Mouse (Mus musculus) retina, postnatal 1 day (tissue): ENCODE results near the gene Lmx1b.

Experiments used
- DNase-seq: peaks from one replicate; pipeline ENCODE4 v3.0.0-alpha.2; 2012

Lmx1b gene

GRCm38 (mm10) chr2:33643721-33644713, 3.7 kb upstream of the Lmx1b start:
- no peak for DNase-seq

- DNase-seq: peak; percentile 79
Observed at GRCm38 (mm10) chr2:33642650-33643458, 2.5 kb upstream of the Lmx1b start.

GRCm38 (mm10) chr2:33641859-33642571, 1.7 kb upstream of the Lmx1b start:
- DNase-seq: no peak

- peak; percentile 78 for DNase-seq
Observed at GRCm38 (mm10) chr2:33640978-33641858, 907 bp upstream of the Lmx1b start.

GRCm38 (mm10) chr2:33639301-33640170, 775 bp downstream of the Lmx1b start:
- peak; percentile 58 for DNase-seq

GRCm38 (mm10) chr2:33638141-33638733, 2.1 kb downstream of the Lmx1b start:
- DNase-seq: no peak

GRCm38 (mm10) chr2:33637288-33637687, 3.0 kb downstream of the Lmx1b start:
- DNase-seq: no peak

- DNase-seq: no peak
Observed at GRCm38 (mm10) chr2:33636628-33637188, 3.6 kb downstream of the Lmx1b start.

GRCm38 (mm10) chr2:33636117-33636521, 4.2 kb downstream of the Lmx1b start:
- DNase-seq: no peak

- DNase-seq: no peak
Observed at GRCm38 (mm10) chr2:33635323-33636116, 4.8 kb downstream of the Lmx1b start.

- DNase-seq: no peak
Observed at GRCm38 (mm10) chr2:33634481-33635090, 5.7 kb downstream of the Lmx1b start.

- DNase-seq: no peak
Observed at GRCm38 (mm10) chr2:33633955-33634354, 6.4 kb downstream of the Lmx1b start.

- DNase-seq: no peak
Observed at GRCm38 (mm10) chr2:33633237-33633636, 7.1 kb downstream of the Lmx1b start.

GRCm38 (mm10) chr2:33632551-33633059, 7.7 kb downstream of the Lmx1b start:
- DNase-seq: no peak

GRCm38 (mm10) chr2:33631708-33632343, 8.5 kb downstream of the Lmx1b start:
- no peak for DNase-seq

- no peak for DNase-seq
Observed at GRCm38 (mm10) chr2:33631022-33631707, 9.1 kb downstream of the Lmx1b start.
